Mouse (Mus musculus): ENCODE measurements around the gene Lgr4. TPM values are rescaled to one million over a fixed set of nuclear protein-coding genes. Genes with fewer than 3 reads are reported as not detected.

The Lgr4 gene
- polyA plus RNA-seq, 2 experiments, result 3.0 to 3.9 TPM

GRCm38 (mm10) chr2:109884507-109884906, 32.9 kb upstream of the Lgr4 start:
- no peak for ATAC-seq (ENCODE audit: insufficient read depth)
- Histone ChIP-seq H3K9ac (replicated peaks) (no peak overlapping the region), H3K27me3 (ENCODE audit: control insufficient read depth, insufficient read depth, low read length) (no peaks in the 10 kb centered on the region), H3K36me3 (replicated peaks; ENCODE audit: control insufficient read depth, insufficient read depth, low read depth) (no peaks in the 10 kb centered on the region), H3K27ac (no peak overlapping the region), H3K9me3 (ENCODE audit: control insufficient read depth, low read length) (no peaks in the 10 kb centered on the region), H3K4me1 (replicated peaks; ENCODE audit: control insufficient read depth in 2 of 2, insufficient read depth in 2 of 2, low read length in 1 of 2) (no peaks in the 10 kb centered on the region), H3K4me3 (ENCODE audit: insufficient read depth in 1 of 2, low read depth in 2 of 2, low read length in 2 of 2) (no peak overlapping the region), H3K4me2 (ENCODE audit: low read depth) (no peak overlapping the region)
- DNase-seq (ENCODE audit: low read depth in 3 of 3, low spot score in 3 of 3), result no peak
- TF ChIP-seq CTCF (IDR thresholded peaks at IDR 0.05; ENCODE audit: low read depth), result no peak
- TF ChIP-seq EP300 (IDR thresholded peaks at IDR 0.05; ENCODE audit: low read depth), result no peak
- 44% methylated on average over 4 of the region's 4 CpGs for WGBS (ENCODE audit: insufficient replicate concordance)

- no peak for ATAC-seq (ENCODE audit: insufficient read depth)
- peak overlapping the region; percentile 98 for H3K9ac ChIP-seq (replicated peaks)
- H3K4me2 ChIP-seq (ENCODE audit: low read depth), result peak overlapping the region; percentile 70
- peak overlapping the region; percentile 75 to 97; a peak in 3 of 4 replicates for H3K4me3 ChIP-seq (ENCODE audit: insufficient read depth in 1 of 2, low read depth in 2 of 2, low read length in 2 of 2)
- H3K27ac ChIP-seq, result no peak overlapping the region
- WGBS (ENCODE audit: insufficient replicate concordance), result 43% methylated on average over 4 of the region's 4 CpGs
- peaks cover 9% of the 10 kb centered on the region for H3K36me3 ChIP-seq (replicated peaks; ENCODE audit: control insufficient read depth, insufficient read depth, low read depth)
- no peaks in the 10 kb centered on the region for H3K27me3 ChIP-seq (ENCODE audit: control insufficient read depth, insufficient read depth, low read length)
- peaks cover 9% of the 10 kb centered on the region in 2 experiments for H3K4me1 ChIP-seq (replicated peaks; ENCODE audit: control insufficient read depth in 2 of 2, insufficient read depth in 2 of 2, low read length in 1 of 2)
- DNase-seq (ENCODE audit: low read depth in 3 of 3, low spot score in 3 of 3), result no peak
- H3K9me3 ChIP-seq (ENCODE audit: control insufficient read depth, low read length), result no peaks in the 10 kb centered on the region
- TF ChIP-seq EP300 (IDR thresholded peaks at IDR 0.05; ENCODE audit: low read depth), result no peak
Measured at GRCm38 (mm10) chr2:109890068-109890467, 27.4 kb upstream of the Lgr4 start.

- TF ChIP-seq CTCF (IDR thresholded peaks at IDR 0.05; ENCODE audit: low read depth) (no peak), EP300 (IDR thresholded peaks at IDR 0.05; ENCODE audit: low read depth) (no peak)
- Histone ChIP-seq H3K4me2 (ENCODE audit: low read depth) (peak within 1 kb of the TSS; percentile 87), H3K27me3 (ENCODE audit: control insufficient read depth, insufficient read depth, low read length) (no peaks in the 10 kb centered on the region), H3K4me1 (replicated peaks; ENCODE audit: control insufficient read depth in 2 of 2, insufficient read depth in 2 of 2, low read length in 1 of 2) (peaks cover 9% of the 10 kb centered on the region in 2 experiments), H3K36me3 (replicated peaks; ENCODE audit: control insufficient read depth, insufficient read depth, low read depth) (peaks cover 12% of the 10 kb centered on the region), H3K9me3 (ENCODE audit: control insufficient read depth, low read length) (no peaks in the 10 kb centered on the region), H3K9ac (replicated peaks) (peak within 1 kb of the TSS; percentile 98), H3K27ac (peak within 1 kb of the TSS; percentile 69), H3K4me3 (ENCODE audit: insufficient read depth in 1 of 2, low read depth in 2 of 2, low read length in 2 of 2) (peak within 1 kb of the TSS; percentile 75 to 97)
- DNase-seq (ENCODE audit: low read depth in 3 of 3, low spot score in 3 of 3), result peak; percentile 85 to 88 (median 86)
- under 1% methylated on average over 42 of the region's 42 CpGs for WGBS (ENCODE audit: insufficient replicate concordance)
- peak; percentile 100 for ATAC-seq (ENCODE audit: insufficient read depth)
Measured at GRCm38 (mm10) chr2:109890597-109890996, 26.9 kb upstream of the Lgr4 start, which contains the start of gene Lin7c. Lin7c (plus strand) TSS chr2:109890853.

DNA sequence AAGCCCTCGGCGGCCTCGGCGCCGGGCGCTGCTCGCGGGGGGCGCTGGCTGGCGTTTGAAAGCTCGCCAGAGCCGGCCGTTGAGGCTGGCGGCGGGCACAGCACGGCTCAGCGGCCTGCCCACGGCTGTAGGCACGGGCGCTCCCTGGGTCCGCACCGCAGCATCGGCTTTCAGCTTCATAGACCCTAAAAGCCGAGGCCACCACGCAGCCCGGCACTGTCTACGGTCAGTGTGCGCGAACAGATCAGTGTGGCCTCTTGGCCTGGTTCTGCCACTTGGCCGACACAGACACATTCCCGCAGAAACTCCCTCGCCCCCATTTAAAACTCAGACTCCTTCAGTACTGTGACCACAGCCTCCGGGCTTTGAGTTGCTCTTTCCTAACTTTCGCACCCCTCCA, 26.4 kb upstream of the Lgr4 start:
- Histone ChIP-seq H3K4me2 (ENCODE audit: low read depth) (peak overlapping the region; percentile 87), H3K27ac (peak overlapping the region; percentile 69), H3K4me3 (ENCODE audit: insufficient read depth in 1 of 2, low read depth in 2 of 2, low read length in 2 of 2) (peak overlapping the region; percentile 75 to 97), H3K4me1 (replicated peaks; ENCODE audit: control insufficient read depth in 2 of 2, insufficient read depth in 2 of 2, low read length in 1 of 2) (peaks cover 9% of the 10 kb centered on the region in 2 experiments), H3K9ac (replicated peaks) (peak overlapping the region; percentile 98), H3K36me3 (replicated peaks; ENCODE audit: control insufficient read depth, insufficient read depth, low read depth) (peaks cover 15% of the 10 kb centered on the region), H3K27me3 (ENCODE audit: control insufficient read depth, insufficient read depth, low read length) (no peaks in the 10 kb centered on the region), H3K9me3 (ENCODE audit: control insufficient read depth, low read length) (no peaks in the 10 kb centered on the region)
- peak in 1 of 3 experiments; percentile 12 for DNase-seq (ENCODE audit: low read depth in 3 of 3, low spot score in 3 of 3)
- no peak for TF ChIP-seq CTCF (IDR thresholded peaks at IDR 0.05; ENCODE audit: low read depth)
- TF ChIP-seq EP300 (IDR thresholded peaks at IDR 0.05; ENCODE audit: low read depth), result no peak
- WGBS (ENCODE audit: insufficient replicate concordance), result under 1% methylated on average over 27 of the region's 34 CpGs
- ATAC-seq (ENCODE audit: insufficient read depth), result peak; percentile 78

DNA sequence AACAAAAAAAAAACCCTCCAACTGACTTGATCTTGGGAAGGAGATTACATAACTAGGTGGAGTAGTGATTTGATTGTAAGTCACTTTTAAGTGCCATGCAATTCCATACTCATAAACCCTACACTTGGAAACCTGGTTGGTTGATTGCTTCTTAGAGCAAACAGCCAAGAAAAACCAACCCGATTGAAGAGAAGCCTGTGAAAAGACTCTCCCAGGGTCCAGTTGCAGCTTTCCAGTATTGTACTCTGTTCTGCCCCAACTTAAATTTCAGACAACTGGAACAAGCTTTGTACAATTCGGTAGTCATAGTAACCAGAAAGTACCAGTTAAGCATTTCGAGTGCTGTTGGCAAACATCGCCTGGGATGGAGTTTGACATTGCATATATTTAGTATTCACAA, 26.0 kb upstream of the Lgr4 start:
- H3K27ac ChIP-seq, result peak overlapping the region; percentile 69
- no peaks in the 10 kb centered on the region for H3K27me3 ChIP-seq (ENCODE audit: control insufficient read depth, insufficient read depth, low read length)
- 33% methylated on average over 4 of the region's 4 CpGs for WGBS (ENCODE audit: insufficient replicate concordance)
- peaks cover 15% of the 10 kb centered on the region for H3K36me3 ChIP-seq (replicated peaks; ENCODE audit: control insufficient read depth, insufficient read depth, low read depth)
- DNase-seq (ENCODE audit: low read depth in 3 of 3, low spot score in 3 of 3), result no peak
- peak overlapping the region; percentile 98 for H3K9ac ChIP-seq (replicated peaks)
- H3K9me3 ChIP-seq (ENCODE audit: control insufficient read depth, low read length), result no peaks in the 10 kb centered on the region
- peak overlapping the region; percentile 75 to 97 for H3K4me3 ChIP-seq (ENCODE audit: insufficient read depth in 1 of 2, low read depth in 2 of 2, low read length in 2 of 2)
- no peak for ATAC-seq (ENCODE audit: insufficient read depth)
- peaks cover 9% of the 10 kb centered on the region in 2 experiments for H3K4me1 ChIP-seq (replicated peaks; ENCODE audit: control insufficient read depth in 2 of 2, insufficient read depth in 2 of 2, low read length in 1 of 2)
- H3K4me2 ChIP-seq (ENCODE audit: low read depth), result peak overlapping the region; percentile 87
- no peak for TF ChIP-seq CTCF (IDR thresholded peaks at IDR 0.05; ENCODE audit: low read depth)
- TF ChIP-seq EP300 (IDR thresholded peaks at IDR 0.05; ENCODE audit: low read depth), result no peak
